Comparison of ENCODE assay signal across 8 mouse cellular contexts in the genomic region with DNA sequence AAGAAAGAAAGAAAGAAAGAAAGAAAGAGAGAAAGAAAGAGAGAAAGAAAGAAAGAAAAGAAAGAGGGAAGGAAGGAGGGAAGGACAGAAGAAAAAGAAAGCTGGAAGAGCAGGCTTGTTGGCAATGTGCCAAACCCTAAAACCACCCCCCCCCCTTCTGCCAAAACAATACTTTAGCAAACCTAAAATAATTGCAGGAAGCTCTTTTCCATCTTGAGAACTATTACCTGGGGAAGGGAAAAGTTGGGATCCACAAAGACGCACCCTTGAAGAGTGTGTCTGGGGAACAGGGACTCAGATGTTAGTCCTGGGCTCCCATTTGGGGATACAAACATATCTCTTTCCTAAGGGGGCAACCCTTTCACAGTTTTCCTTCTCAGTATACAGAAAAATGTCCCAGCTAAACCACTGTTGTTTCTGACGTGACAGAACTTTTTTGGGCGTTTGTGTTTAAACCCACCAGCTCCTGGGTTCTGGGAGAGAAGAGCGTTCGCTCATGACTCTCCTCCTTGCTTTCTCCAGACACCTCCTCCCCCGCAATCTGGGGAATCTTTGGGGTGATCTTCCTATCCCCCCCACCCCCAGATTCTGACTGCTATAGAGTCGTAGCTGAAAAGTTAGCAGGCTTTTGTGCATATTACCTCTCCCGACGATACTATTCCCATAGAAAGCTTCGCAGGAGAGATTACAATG. TPM values are rescaled to one million over a fixed set of nuclear protein-coding genes. Genes with fewer than 3 reads are reported as not detected.
DNase-seq lines count a peak whose midpoint lies in the region; ATAC-seq and TF ChIP-seq lines count a peak whose summit lies in the region.

No protein-coding gene starts in this region.

- no peaks in the 10 kb centered on the region for H3K9me3 ChIP-seq in liver, embryonic 12.5 days (replicated peaks)
- H3K9me3 ChIP-seq in stomach, embryonic 14.5 days (ENCODE audit: control insufficient read depth, low read depth, low read length), result no peaks in the 10 kb centered on the region

- peaks cover 74% of the 10 kb centered on the region for H3K27me3 ChIP-seq in liver, embryonic 12.5 days (replicated peaks)
- no peaks in the 10 kb centered on the region for H3K27me3 ChIP-seq in stomach, embryonic 14.5 days (ENCODE audit: control insufficient read depth, insufficient read depth, low read length)

- 2% methylated on average over 10 of the region's 10 CpGs for WGBS in lung, adult 2 months
- 2% methylated on average over 10 of the region's 10 CpGs for WGBS in liver, embryonic 12.5 days (ENCODE audit: insufficient replicate concordance)
- WGBS in stomach, embryonic 14.5 days, result under 1% methylated on average over 10 of the region's 10 CpGs

- intact Hi-C loops in heart, postnatal 10 days (cut with DNase I), result loop anchor here (2.0 to 5.0 kb wide), 5 partner anchors 36 to 546 kb away; no protein-coding TSS in a partner anchor

- peak overlapping the region; percentile 84 for H3K27ac ChIP-seq in cortical plate, adult 2 months (ENCODE audit: insufficient read depth, low read length)
- H3K27ac ChIP-seq in liver, embryonic 12.5 days, result peak overlapping the region; percentile 56
- H3K27ac ChIP-seq in stomach, embryonic 14.5 days (ENCODE audit: low read length), result peak overlapping the region; percentile 98

- H3K36me3 ChIP-seq in liver, embryonic 12.5 days, result no peaks in the 10 kb centered on the region
- H3K36me3 ChIP-seq in stomach, embryonic 14.5 days (ENCODE audit: control insufficient read depth, insufficient read depth, low read length), result no peaks in the 10 kb centered on the region

- H3K4me2 ChIP-seq in liver, embryonic 12.5 days, result peak overlapping the region; percentile 75
- H3K4me2 ChIP-seq in stomach, embryonic 14.5 days (replicated peaks; ENCODE audit: low read depth, low read length), result peak overlapping the region; percentile 77

- H3K4me3 ChIP-seq in lung, adult 2 months (replicated peaks; ENCODE audit: extremely low read depth, low read depth, low read length), result peak overlapping the region; percentile 59
- peak overlapping the region; percentile 61 for H3K4me3 ChIP-seq in cortical plate, adult 2 months (ENCODE audit: insufficient read depth, low read length)
- H3K4me3 ChIP-seq in liver, embryonic 12.5 days, result peak overlapping the region; percentile 64
- peak overlapping the region; percentile 90 for H3K4me3 ChIP-seq in stomach, embryonic 14.5 days (ENCODE audit: low read depth, low read length)

- TF ChIP-seq POLR2A in lung, adult 2 months (IDR thresholded peaks at IDR 0.05; ENCODE audit: borderline replicate concordance, extremely low read depth, low read depth, low read length), result 0 out of 2 replicates have a peak, but pooled peaks have one; percentile 10
- TF ChIP-seq POLR2A in cortical plate, adult 2 months (IDR thresholded peaks at IDR 0.05; ENCODE audit: extremely low read depth, insufficient read depth, low read length), result no peak

- H3K9ac ChIP-seq in liver, embryonic 12.5 days, result peak overlapping the region; percentile 41; the same call in 1 of the 2 replicates
- H3K9ac ChIP-seq in stomach, embryonic 14.5 days (replicated peaks; ENCODE audit: low read depth, low read length), result peak overlapping the region; percentile 100

- TF ChIP-seq CTCF in lung, adult 2 months (IDR thresholded peaks at IDR 0.05; ENCODE audit: insufficient read depth, low read length), result no peak
- TF ChIP-seq CTCF in cortical plate, adult 2 months (IDR thresholded peaks at IDR 0.05; ENCODE audit: extremely low read depth, insufficient read depth, low read length), result no peak

- no peak for ATAC-seq in liver, embryonic 12.5 days
- no peak for ATAC-seq in stomach, embryonic 14.5 days (ENCODE audit: insufficient number of reproducible peaks, insufficient read depth, low FRiP score, low read depth)

- no peak for DNase-seq in lung, adult 2 months
- no peak for DNase-seq in lung, adult 18-20 months
- DNase-seq in heart, postnatal 10 days, result peak; percentile 66 to 69
- DNase-seq in ovary, postnatal 14 days (ENCODE audit: low spot score), result no peak
- DNase-seq in c-Kit-positive CD71-positive TER-119-positive erythroid progenitor cells, embryonic 14.5 days (ENCODE audit: low spot score), result no peak

- no peaks in the 10 kb centered on the region; the same call in none of the 2 replicates for H3K4me1 ChIP-seq in lung, adult 2 months (ENCODE audit: control insufficient read depth, insufficient read depth, low read length)
- no peaks in the 10 kb centered on the region for H3K4me1 ChIP-seq in cortical plate, adult 2 months (ENCODE audit: control insufficient read depth, insufficient read depth, low read length)
- H3K4me1 ChIP-seq in liver, embryonic 12.5 days, result peaks cover 24% of the 10 kb centered on the region
- peaks cover 12% of the 10 kb centered on the region; the same call in 1 of the 2 replicates for H3K4me1 ChIP-seq in stomach, embryonic 14.5 days (ENCODE audit: control insufficient read depth, insufficient read depth, low read length)

RNA-seq across cellular contexts. Expression of gene E130114P18Rik, which starts 1.3 kb away (rescaled TPM):
- 0.17 TPM in 1 of 2 replicates, not detected in the other for polyA plus RNA-seq in lung, adult 2 months (2012; rRNA removed)
- polyA plus RNA-seq in cortical plate, adult 2 months (2012; rRNA removed), result 12.7 and 14.3 TPM in 2 replicates
- under 1 TPM; 0.34 to 0.47 TPM for total RNA-seq in heart, postnatal 10 days (2021)
- polyA plus RNA-seq in liver, embryonic 12.5 days (2016; fragmentation: Nextera tagmentation; extraction: Ambion mirVana), result 0.23 TPM in 1 of 2 replicates, not detected in the other
- 5.7 and 6.3 TPM in 2 replicates for polyA plus RNA-seq in stomach, embryonic 14.5 days (2014; fragmentation: Nextera tagmentation; extraction: Ambion mirVana)

RNA-seq across cellular contexts. Expression of gene Nfia, which starts 4.0 kb away (rescaled TPM):
- 52.7 and 57.7 TPM in 2 replicates for polyA plus RNA-seq in lung, adult 2 months (2012; rRNA removed)
- polyA plus RNA-seq in cortical plate, adult 2 months (2012; rRNA removed), result 21.5 and 24.1 TPM in 2 replicates
- 100 to 1,000 TPM; 196 to 199 TPM for total RNA-seq in heart, postnatal 10 days (2021)
- 3.8 and 4.5 TPM in 2 replicates for polyA plus RNA-seq in liver, embryonic 12.5 days (2016; fragmentation: Nextera tagmentation; extraction: Ambion mirVana)
- 73.9 and 78.4 TPM in 2 replicates for polyA plus RNA-seq in stomach, embryonic 14.5 days (2014; fragmentation: Nextera tagmentation; extraction: Ambion mirVana)

Comparison
In these comparisons a context has a peak if more than half of its experiments do, and no peak if none do; other contexts are left out.
1. DNase-seq: peak in heart, postnatal 10 days (2 of 2); none in lung, adult 2 months (single experiment), lung, adult 18-20 months (0 of 2), ovary, postnatal 14 days (single experiment) and c-Kit-positive CD71-positive TER-119-positive erythroid progenitor cells, embryonic 14.5 days (single experiment).
2. Peak in every context shown above with its lines, with median percentiles within 50 percentile points of each other: H3K4me3 ChIP-seq and H3K27ac ChIP-seq.